Mouse (Mus musculus): ENCODE data around the gene Pip4k2a.
A peak's percentile ranks its signal among the peaks of the same experiment; 100 is the strongest.

Pip4k2a gene

GRCm38 (mm10) chr2:18956945-18957344, 41.0 kb downstream of the Pip4k2a start:
- no peak for DNase-seq (ENCODE audit: extremely low read depth, low read depth, low spot score)

GRCm38 (mm10) chr2:18956424-18956823, 41.5 kb downstream of the Pip4k2a start:
- DNase-seq (ENCODE audit: extremely low read depth, low read depth, low spot score), result no peak

- DNase-seq (ENCODE audit: extremely low read depth, low read depth, low spot score), result no peak
Observed at GRCm38 (mm10) chr2:18955671-18956070, 42.3 kb downstream of the Pip4k2a start.

- DNase-seq (ENCODE audit: extremely low read depth, low read depth, low spot score), result no peak
Observed at GRCm38 (mm10) chr2:18955022-18955421, 42.9 kb downstream of the Pip4k2a start.

- DNase-seq (ENCODE audit: extremely low read depth, low read depth, low spot score), result no peak
Observed at GRCm38 (mm10) chr2:18954422-18954821, 43.5 kb downstream of the Pip4k2a start.

- no peak for DNase-seq (ENCODE audit: extremely low read depth, low read depth, low spot score)
Observed at GRCm38 (mm10) chr2:18952102-18952673, 45.7 kb downstream of the Pip4k2a start.

GRCm38 (mm10) chr2:18950758-18951157, 47.2 kb downstream of the Pip4k2a start:
- no peak for DNase-seq (ENCODE audit: extremely low read depth, low read depth, low spot score)

- no peak for DNase-seq (ENCODE audit: extremely low read depth, low read depth, low spot score)
Observed at GRCm38 (mm10) chr2:18948741-18949140, 49.2 kb downstream of the Pip4k2a start.

GRCm38 (mm10) chr2:18947669-18948459, 50.1 kb downstream of the Pip4k2a start:
- DNase-seq (ENCODE audit: extremely low read depth, low read depth, low spot score), result no peak

GRCm38 (mm10) chr2:18945438-18945837, 52.5 kb downstream of the Pip4k2a start:
- no peak for DNase-seq (ENCODE audit: extremely low read depth, low read depth, low spot score)

- no peak for DNase-seq (ENCODE audit: extremely low read depth, low read depth, low spot score)
Observed at GRCm38 (mm10) chr2:18943930-18944329, 54.0 kb downstream of the Pip4k2a start.

GRCm38 (mm10) chr2:18943366-18943765, 54.6 kb downstream of the Pip4k2a start:
- no peak for DNase-seq (ENCODE audit: extremely low read depth, low read depth, low spot score)

GRCm38 (mm10) chr2:18940693-18941270, 57.1 kb downstream of the Pip4k2a start:
- DNase-seq (ENCODE audit: extremely low read depth, low read depth, low spot score), result no peak

- DNase-seq (ENCODE audit: extremely low read depth, low read depth, low spot score), result peak; percentile 28
Observed at GRCm38 (mm10) chr2:18938923-18939329, 59.0 kb downstream of the Pip4k2a start.

GRCm38 (mm10) chr2:18938232-18938631, 59.7 kb downstream of the Pip4k2a start:
- DNase-seq (ENCODE audit: extremely low read depth, low read depth, low spot score), result no peak

GRCm38 (mm10) chr2:18937611-18938010, 60.3 kb downstream of the Pip4k2a start:
- no peak for DNase-seq (ENCODE audit: extremely low read depth, low read depth, low spot score)

- no peak for DNase-seq (ENCODE audit: extremely low read depth, low read depth, low spot score)
Observed at GRCm38 (mm10) chr2:18936446-18936845, 61.5 kb downstream of the Pip4k2a start.

- no peak for DNase-seq (ENCODE audit: extremely low read depth, low read depth, low spot score)
Observed at GRCm38 (mm10) chr2:18935581-18936027, 62.3 kb downstream of the Pip4k2a start.

- DNase-seq (ENCODE audit: extremely low read depth, low read depth, low spot score), result no peak
Observed at GRCm38 (mm10) chr2:18934131-18934530, 63.8 kb downstream of the Pip4k2a start.

GRCm38 (mm10) chr2:18933418-18933817, 64.5 kb downstream of the Pip4k2a start:
- no peak for DNase-seq (ENCODE audit: extremely low read depth, low read depth, low spot score)

GRCm38 (mm10) chr2:18930318-18931060, 67.4 kb downstream of the Pip4k2a start:
- DNase-seq (ENCODE audit: extremely low read depth, low read depth, low spot score), result no peak
